Mouse (Mus musculus) hematopoietic stem cell, adult 5-6 weeks (primary cell): Measurements from ENCODE around the gene Upf2. TPM values are rescaled to one million over a fixed set of nuclear protein-coding genes. Genes with fewer than 3 reads are reported as not detected.
"Not testable (repeated sequence)": the region's sequence is repeated elsewhere in the genome, so short reads cannot be mapped to it uniquely, and the experiment has no call there.

Source experiments
- ATAC-seq, 2 experiments: fragments of 125-278 bp in 1 of 2; replicated peaks in 1 of 2; 2 replicates each; pipeline ENCODE4 v1.8.0; 2016 to 2017; ENCODE audit warnings: inconsistent platforms in 2 of 2, mild to moderate bottlenecking in 2 of 2, moderate number of reproducible peaks in 2 of 2, low read depth in 1 of 2, moderate TSS enrichment in 1 of 2; ENCODE audit not compliant: low FRiP score in 2 of 2, poor library complexity in 2 of 2, severe bottlenecking in 2 of 2, insufficient read depth in 1 of 2, low TSS enrichment in 1 of 2
- total RNA-seq: library from RNA; stranded (forward); fragments of 172-1452, 232-1000 nt; gene quantifications from 2 replicates; pipeline ENCODE4 v1.2.3, GENCODE M21; 2017

Gene Upf2
- total RNA-seq, 1 experiment from 2014 or later = 46.3 TPM

- ATAC-seq = peak; percentile 86 to 89
Observed at GRCm38 (mm10) chr2:5942416-5943032, 8.7 kb upstream of the Upf2 start, which contains the start of gene Dhtkd1. TSS of gene Dhtkd1 (minus strand) at chr2:5942792.

DNA sequence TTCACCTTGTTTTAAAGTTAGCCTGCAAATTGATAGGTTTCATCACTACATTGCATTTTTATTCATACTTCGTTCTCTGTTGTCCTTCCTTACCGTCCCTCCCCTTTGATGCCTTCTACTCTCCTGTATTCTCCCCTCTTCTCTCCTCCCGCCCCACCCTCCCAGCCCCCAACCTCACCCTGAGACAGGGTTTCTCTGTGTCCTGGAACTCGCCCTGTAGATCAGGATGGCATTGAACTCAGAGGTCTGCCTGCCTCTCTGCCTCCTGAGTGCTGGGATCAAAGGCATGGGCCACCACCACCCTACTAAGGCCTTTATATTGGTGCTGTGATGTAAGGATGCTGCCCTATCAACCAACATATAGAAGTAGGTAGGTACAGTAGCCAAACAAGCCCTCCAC, 8.2 kb upstream of the Upf2 start:
- no peak for ATAC-seq

DNA sequence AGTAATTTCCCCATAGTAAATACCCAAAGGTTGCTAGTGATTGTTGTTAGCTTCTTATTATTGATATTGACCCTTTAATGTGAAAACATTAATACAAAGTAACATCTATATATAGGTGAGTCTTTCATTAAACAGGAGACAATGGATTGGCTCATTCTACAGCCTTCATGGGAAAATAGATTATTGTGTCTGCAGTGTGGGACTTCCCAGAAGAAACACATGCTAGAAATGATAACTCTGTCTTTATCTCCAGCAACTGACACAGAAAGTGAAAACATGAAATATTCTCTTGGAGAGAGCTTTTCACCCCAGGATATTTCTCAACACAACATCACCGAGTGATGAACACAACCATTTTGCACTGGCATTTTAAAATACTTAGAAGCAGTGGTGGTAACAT, 5.6 kb upstream of the Upf2 start:
- ATAC-seq = no peak

DNA sequence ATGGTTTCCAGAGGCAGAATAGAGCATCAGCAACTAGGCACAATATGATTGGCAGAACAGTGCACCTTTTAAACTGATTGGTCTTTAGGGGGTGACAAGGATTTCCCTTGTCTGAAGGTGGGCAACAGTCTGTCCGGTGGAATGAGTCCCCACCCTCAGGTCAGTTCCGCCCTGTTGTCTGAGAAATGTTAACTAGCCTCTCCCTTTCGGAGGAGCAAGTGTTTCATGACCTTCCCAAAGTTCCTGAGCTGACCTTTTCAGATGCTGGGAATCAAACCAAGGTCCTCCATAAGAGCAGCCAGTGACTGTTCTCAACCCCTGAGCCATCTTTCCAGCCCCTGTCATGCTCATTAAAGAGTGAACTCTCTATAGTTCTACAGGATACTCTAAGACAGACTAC, 4.4 kb upstream of the Upf2 start:
- no peak for ATAC-seq

DNA sequence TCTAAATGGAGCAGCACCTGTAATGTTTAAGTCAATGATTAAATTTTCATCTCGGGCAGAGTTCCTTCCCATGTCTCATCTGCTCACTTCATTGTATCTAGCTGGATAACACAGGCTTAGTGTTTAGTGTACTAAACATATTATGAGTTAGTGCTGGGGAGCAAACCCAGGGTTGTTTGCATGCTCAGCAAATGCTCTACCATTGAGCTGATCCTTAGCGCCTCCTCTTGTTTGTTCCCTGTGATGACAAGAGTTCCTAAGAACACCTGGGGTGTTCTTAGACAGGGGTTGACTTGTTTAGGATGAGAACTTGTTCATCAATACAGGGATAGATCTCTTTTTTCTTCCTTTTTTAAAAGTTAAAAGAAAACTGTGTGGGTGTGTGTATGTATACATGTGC, 2.3 kb upstream of the Upf2 start:
- no peak for ATAC-seq

- ATAC-seq = not testable (repeated sequence)
Observed at GRCm38 (mm10) chr2:5949821-5950220, 1.4 kb upstream of the Upf2 start.

DNA sequence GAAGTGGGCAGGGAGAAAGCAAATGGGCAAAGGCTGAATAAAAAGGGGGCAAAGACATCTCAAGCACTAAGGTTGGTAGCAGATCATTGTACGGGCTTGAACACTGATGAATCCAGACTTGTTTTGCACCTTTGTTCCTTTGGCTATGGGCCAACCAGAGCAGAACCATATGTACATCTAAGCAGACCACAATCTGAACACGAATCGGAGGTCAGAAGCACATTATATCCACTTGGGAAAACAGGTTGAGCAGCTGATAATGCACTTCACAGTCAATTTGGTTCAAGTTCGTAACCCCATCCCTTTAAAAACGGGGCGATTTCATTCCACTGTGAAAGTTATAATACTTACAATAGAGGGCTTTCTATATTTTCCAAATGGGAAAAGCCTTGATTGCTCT, 964 bp upstream of the Upf2 start:
- ATAC-seq = no peak

DNA sequence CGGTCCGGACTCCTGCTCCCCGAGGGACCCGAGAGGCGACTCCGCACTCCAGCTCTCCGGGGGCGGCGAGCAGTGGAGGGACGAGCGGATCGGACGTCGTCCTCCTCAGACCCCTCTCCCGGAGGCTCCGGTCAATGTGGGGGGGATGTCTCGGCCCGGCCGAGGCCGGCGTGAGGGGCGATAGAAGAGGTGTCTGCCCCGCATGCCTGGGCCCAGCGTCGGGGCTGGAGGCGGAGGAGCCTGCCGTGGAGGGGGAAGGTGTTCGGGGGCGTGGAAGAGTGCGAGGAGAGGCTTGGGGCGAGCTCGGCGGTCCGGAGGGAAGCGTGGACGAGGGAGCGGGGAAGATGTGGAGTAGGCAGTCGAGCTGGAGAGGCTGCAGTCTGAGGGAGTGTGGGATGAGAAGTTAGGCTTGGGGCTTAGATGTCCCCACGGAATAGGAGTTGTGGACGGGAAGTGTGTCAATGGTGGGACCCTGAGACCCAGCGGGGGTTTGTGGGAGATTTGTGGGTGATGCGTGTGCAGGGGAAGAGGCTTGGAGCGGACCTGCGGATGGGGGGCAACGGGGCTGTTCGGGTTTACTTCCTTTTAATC, 447 bp downstream of the Upf2 start:
- peak; percentile 46 to 68; a peak in 3 of 4 replicates for ATAC-seq

DNA sequence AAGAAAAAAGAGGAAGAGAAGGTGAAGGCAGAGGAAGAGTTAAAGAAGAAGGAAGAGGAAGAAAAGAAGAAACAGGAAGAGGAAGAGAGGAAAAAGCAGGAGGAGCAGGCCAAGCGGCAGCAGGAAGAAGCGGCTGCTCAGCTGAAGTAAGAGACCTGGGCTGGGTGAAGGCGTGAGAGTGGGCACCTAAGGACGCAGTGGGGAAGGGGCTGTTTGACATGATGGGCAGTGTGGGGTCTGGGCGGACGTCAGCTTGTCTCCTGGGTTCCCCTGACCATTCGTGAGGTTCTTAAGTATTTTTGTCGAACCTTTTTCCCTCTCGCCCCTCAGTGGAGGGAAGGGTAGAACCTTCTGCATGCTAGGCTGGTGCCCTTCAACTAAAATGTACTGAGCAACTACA, 6.4 kb downstream of the Upf2 start:
- no peak for ATAC-seq

DNA sequence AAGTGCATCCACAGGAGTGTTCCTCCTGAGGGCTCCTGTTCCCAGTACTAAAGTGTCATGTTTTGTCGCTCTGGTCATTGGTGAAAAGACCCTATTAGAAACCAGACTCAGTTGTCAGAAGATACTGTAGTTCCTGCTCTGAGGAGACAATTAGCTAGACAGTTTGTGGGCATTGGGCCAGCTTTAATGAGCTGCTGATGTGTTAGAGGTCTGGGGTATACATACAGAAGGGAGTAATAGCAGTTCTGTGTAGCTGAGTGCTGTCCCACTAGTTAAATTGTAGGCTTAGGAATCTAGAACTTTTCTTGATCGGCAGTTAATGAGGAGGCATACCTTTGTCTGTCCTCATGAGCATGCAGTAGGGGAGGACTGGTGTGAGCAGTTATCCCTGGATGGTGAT, 11.0 kb downstream of the Upf2 start:
- no peak for ATAC-seq

DNA sequence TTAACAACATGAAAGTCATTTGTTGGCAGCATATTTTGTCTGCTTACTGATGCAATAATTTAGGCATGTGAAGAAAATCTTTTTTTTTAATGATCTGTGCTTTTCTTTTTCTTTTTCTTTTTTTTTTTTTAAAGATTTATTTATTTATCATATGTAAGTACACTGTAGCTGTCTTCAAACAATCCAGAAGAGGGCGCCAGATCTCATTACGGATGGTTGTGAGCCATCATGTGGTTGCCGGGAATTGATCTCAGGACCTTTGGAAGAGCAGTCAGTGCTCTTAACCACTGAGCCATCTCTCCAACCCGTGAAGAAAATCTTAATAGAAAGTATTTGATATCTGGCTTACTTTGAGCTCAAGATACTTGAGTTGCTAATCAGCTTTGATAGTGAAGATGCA, 12.5 kb downstream of the Upf2 start:
- not testable (repeated sequence) for ATAC-seq

DNA sequence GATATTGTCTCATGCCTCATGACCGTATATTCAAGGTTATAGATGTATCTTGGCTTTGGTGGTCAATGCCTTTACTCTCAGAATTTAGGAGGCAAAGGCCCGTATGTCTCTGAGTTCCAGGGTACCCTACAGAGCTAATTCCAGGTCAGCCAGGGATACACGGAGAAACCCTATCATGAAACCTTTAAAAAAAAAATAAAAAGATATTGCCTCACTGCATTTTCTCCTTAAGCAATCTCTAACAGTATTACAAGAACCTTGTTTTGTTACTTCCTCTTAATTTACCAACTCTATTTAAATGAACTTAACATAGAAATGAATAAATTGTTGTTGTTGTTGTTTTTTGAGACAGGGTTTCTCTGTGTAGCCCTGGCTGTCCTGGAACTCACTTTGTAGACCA, 14.7 kb downstream of the Upf2 start:
- ATAC-seq = no peak; a peak in 1 of 4 replicates

- not testable (repeated sequence) for ATAC-seq
Observed at GRCm38 (mm10) chr2:5970629-5971028, 19.4 kb downstream of the Upf2 start.

DNA sequence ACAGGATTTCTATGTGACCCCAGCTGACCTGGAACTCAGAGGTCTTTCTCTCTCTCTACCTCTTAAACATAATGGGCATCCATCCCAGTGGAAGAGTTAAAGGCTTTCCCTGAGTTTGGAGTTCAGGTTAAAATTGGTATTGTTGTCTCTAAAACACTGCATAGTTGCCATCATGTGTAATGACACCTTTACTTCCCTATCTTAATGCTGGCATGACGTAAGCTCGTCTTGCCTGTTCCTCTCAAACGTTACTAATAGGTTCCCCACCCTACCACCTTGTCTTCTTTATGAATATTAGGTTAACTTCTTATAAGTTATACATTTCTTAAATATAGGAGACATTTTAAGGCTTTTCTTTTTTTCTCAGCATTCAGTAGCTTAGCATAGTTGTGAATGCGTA, 26.3 kb downstream of the Upf2 start:
- no peak for ATAC-seq

- ATAC-seq = peak; percentile 37 to 60; a peak in 2 of 4 replicates
Observed at GRCm38 (mm10) chr2:5995538-5995937, 44.3 kb downstream of the Upf2 start.

GRCm38 (mm10) chr2:6003949-6004348, 52.7 kb downstream of the Upf2 start:
- ATAC-seq = no peak

GRCm38 (mm10) chr2:6014532-6014931, 63.3 kb downstream of the Upf2 start:
- no peak for ATAC-seq

- ATAC-seq = not testable (repeated sequence)
Observed at GRCm38 (mm10) chr2:6015182-6015581, 63.9 kb downstream of the Upf2 start.

- ATAC-seq = no peak
Observed at GRCm38 (mm10) chr2:6020570-6020969, 69.3 kb downstream of the Upf2 start.
